Mouse (Mus musculus) heart, adult 18-20 months (tissue): ENCODE data around the gene Akip1. TPM values are rescaled to one million over a fixed set of nuclear protein-coding genes. Genes with fewer than 3 reads are reported as not detected.

Source experiments
- DNase-seq, 2 experiments: peaks; one replicate each; pipeline ENCODE4 v3.0.0; 2021 to 2022; ENCODE audit warnings: mixed read lengths in 1 of 2
- long read RNA-seq, 2 experiments: library from polyadenylated mRNA; stranded (forward); transcript quantifications; one replicate each; pipeline ENCODE4 v2.0.0; 2021
- total RNA-seq, 2 experiments: library from RNA; stranded (reverse); gene quantifications; 2 replicates each; pipeline ENCODE4 v1.2.3; 2021

Akip1 gene
- 10 to 100 TPM; 13.5 to 14.7 TPM for total RNA-seq
- long read RNA-seq, experiment 1, transcript Akip1-201 (6 exons, 1,028 nt): major isoform, 10 of 17 reads
- long read RNA-seq, experiment 1, partial matches to known transcripts: 2 of 17 reads
- long read RNA-seq, experiment 1, other reads (novel, unspliced or antisense): 3 of 17 reads
- long read RNA-seq, experiment 2, transcript Akip1-201 (6 exons, 1,028 nt): major isoform, 11 of 12 reads
- long read RNA-seq, experiment 2, partial matches to known transcripts: 0 of 12 reads
- long read RNA-seq, experiment 2, other reads (novel, unspliced or antisense): 1 of 12 reads

GRCm38 (mm10) chr7:109703190-109704015 is at the start of gene Akip1, which contains the start of gene St5:
Akip1 (plus strand) TSS chr7:109703690.
St5 (minus strand) TSS chr7:109703605.
- peak; percentile 95 to 97 for DNase-seq

- DNase-seq: no peak
Measured at GRCm38 (mm10) chr7:109654871-109655270, 48.6 kb upstream of the Akip1 start.

GRCm38 (mm10) chr7:109657884-109658283 is 45.6 kb upstream of the Akip1 start:
- no peak for DNase-seq

- DNase-seq: no peak
Measured at GRCm38 (mm10) chr7:109659278-109659677, 44.2 kb upstream of the Akip1 start.

- no peak for DNase-seq
Measured at GRCm38 (mm10) chr7:109662626-109663025, 40.9 kb upstream of the Akip1 start.

- DNase-seq: no peak
Measured at GRCm38 (mm10) chr7:109666664-109667063, 36.8 kb upstream of the Akip1 start.

- DNase-seq: no peak
Measured at GRCm38 (mm10) chr7:109669426-109670170, 33.9 kb upstream of the Akip1 start.

GRCm38 (mm10) chr7:109671581-109672471 is 31.7 kb upstream of the Akip1 start:
- DNase-seq: peak; percentile 84 to 89

- DNase-seq: no peak
Measured at GRCm38 (mm10) chr7:109674944-109675628, 28.4 kb upstream of the Akip1 start.

- no peak for DNase-seq
Measured at GRCm38 (mm10) chr7:109680284-109680683, 23.2 kb upstream of the Akip1 start.

GRCm38 (mm10) chr7:109680879-109681278 is 22.6 kb upstream of the Akip1 start:
- no peak for DNase-seq

- DNase-seq: no peak
Measured at GRCm38 (mm10) chr7:109686585-109687128, 16.8 kb upstream of the Akip1 start.

- no peak for DNase-seq
Measured at GRCm38 (mm10) chr7:109690101-109690500, 13.4 kb upstream of the Akip1 start.

- no peak for DNase-seq
Measured at GRCm38 (mm10) chr7:109690961-109691360, 12.5 kb upstream of the Akip1 start.

- DNase-seq: no peak
Measured at GRCm38 (mm10) chr7:109694576-109695338, 8.7 kb upstream of the Akip1 start.

- no peak for DNase-seq
Measured at GRCm38 (mm10) chr7:109695339-109695726, 8.2 kb upstream of the Akip1 start.

- no peak for DNase-seq
Measured at GRCm38 (mm10) chr7:109700213-109700612, 3.3 kb upstream of the Akip1 start.

- no peak for DNase-seq
Measured at GRCm38 (mm10) chr7:109702721-109703120, 769 bp upstream of the Akip1 start.

- no peak for DNase-seq
Measured at GRCm38 (mm10) chr7:109704016-109704377, 507 bp downstream of the Akip1 start.

- no peak for DNase-seq
Measured at GRCm38 (mm10) chr7:109704461-109704860, 971 bp downstream of the Akip1 start.
